Mouse (Mus musculus): ENCODE data around the gene Fam171b.
A peak's percentile ranks its signal among the peaks of the same experiment; 100 is the strongest.

The Fam171b gene

DNA sequence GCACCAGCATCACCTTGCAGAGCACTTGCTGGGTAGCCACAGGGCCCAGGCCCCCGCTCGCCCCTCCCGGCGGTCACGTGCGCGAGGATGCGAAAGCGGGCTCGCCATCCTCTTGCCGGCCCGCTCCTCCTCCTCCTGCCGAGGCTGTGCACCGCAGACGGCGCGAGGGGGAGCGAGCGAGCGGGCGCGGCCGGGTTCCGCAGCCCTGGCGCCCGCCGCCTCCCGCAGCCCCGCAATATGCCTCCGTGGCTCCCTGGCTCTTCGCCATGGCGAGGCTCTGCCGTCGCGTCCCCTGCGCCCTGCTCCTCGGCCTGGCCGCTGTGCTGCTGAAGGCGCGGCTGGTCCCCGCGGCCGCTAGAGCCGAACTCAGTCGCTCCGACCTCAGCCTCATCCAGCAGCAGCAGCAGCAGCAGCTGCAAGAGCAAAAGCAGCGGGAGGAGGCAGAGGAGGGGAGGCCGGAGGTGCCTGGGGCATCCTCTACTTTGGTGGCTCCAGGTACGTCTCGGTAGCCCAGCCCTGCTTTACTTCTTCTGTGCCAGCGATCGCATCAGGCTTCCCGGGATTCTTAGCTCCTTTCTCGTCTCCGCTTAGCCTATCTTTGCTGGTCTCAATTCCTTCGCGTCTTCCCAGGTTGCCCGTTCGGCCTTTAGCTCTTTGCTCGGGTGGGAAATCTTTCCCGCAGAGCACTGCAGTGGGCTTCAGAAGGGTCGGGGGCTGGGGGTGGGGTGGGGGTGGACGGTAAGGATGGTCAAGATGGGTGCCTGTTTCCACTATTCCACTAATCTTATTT is at the start of gene Fam171b:
TSS of gene Fam171b (plus strand) at position 154 of the 790 bp plus-strand sequence.
- peak; percentile 45 to 80 for DNase-seq

GRCm38 (mm10) chr2:83766058-83766457 is 46.4 kb upstream of the Fam171b start:
- DNase-seq, result peak; percentile 70 to 78

GRCm38 (mm10) chr2:83766878-83767277 is 45.6 kb upstream of the Fam171b start:
- DNase-seq, result no peak

DNA sequence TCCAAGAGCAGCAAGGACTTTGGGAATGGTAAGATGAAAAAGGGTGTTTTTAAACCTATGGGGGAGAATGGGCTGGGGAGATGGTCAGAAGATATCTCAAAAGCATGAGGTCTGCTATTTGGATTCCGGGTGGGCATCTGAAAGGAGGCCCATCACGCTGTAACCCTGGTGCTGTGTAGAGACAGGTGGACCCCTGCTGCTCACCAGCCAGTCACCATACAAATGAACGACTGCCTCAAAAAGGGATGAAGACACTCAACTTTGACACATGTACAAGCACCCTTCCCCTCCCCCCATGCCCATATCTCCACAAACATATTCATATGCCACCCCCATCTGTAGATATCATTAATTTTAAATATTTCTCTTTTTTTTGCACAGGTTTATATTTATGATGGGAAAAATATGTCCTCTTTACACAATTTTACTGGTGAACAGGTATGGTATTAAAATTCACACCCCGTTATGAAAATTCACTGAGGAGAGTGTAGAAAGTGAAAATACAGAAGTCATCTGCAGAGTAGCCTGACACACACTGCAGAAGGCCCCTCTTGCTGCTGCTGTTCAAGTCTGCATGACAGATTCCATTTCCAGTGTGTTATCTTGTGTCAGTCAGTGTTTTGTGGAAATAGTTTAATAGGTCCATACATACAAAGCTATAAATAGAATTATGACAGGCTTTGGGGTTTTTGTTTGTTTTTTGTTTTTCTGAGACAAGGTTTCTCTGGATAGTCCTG is 44.0 kb upstream of the Fam171b start:
- DNase-seq, result no peak

DNA sequence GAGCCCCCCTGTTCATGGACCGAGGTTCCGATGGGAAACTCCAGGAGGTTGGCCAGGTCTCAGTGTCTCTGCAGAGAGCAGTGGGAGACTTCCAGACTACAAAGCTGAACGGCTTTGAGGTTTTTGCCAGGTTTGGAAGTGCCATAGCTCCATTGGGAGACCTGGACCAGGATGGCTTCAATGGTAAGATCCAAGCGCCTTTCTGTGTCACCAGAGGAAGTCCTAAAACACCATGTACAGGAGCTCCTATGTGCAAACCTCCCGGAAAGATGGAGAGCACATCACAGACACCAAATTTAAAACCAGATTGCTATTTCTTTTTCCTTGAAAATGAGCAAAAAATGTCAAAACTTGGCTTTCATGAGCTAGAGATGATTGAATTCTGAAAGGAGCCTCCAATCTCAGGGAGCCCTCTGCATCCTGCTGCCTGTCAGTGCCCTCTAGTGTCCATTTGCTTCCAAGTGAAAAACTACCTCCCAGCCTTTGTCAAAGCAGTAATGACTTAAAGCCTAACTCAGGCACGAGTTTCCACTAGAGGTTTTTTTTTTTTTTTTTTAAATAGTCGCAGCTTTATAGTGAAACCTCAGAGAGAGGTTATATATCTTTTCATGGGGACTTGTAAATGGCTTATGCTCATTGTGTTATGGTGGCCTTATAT is 41.2 kb upstream of the Fam171b start:
- peak; percentile 74 to 75 for DNase-seq

- no peak for DNase-seq
Measured at GRCm38 (mm10) chr2:83791330-83792073, 20.9 kb upstream of the Fam171b start.

- no peak for DNase-seq
Measured at GRCm38 (mm10) chr2:83792102-83792501, 20.3 kb upstream of the Fam171b start.

- DNase-seq, result no peak
Measured at GRCm38 (mm10) chr2:83795766-83796165, 16.7 kb upstream of the Fam171b start.

GRCm38 (mm10) chr2:83797902-83798497 is 14.4 kb upstream of the Fam171b start:
- no peak for DNase-seq

DNA sequence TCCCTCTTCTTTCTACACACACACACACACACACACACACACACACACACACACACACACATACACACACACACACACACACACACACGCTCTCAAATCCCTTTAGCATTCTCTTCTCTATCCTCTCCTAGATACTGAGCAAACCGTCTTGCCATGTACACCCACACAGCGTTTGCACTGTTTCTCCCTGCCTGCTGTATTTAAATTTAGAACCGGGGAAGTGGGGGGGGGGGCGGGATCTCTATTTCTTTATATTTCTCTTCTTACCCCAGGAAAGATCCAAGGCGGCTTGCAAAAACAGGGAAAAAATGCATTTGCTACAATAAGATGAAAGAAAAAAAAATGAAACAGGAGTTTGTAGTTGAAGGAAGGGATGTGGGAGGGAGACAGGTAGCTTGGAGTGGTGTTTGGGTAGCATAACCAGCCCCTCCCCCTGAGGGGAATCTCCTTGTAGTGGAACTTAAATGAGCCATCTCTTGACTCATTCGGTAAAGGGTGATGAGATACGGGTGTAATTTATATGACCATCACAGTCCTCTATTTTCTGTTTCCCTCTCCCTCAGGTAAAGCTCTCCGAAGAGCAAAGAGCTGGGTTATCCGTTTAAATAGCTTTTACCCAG is 947 bp downstream of the Fam171b start:
- no peak for DNase-seq

GRCm38 (mm10) chr2:83814009-83814408 is 1.6 kb downstream of the Fam171b start:
- no peak for DNase-seq

- DNase-seq, result no peak
Measured at GRCm38 (mm10) chr2:83816147-83816546, 3.7 kb downstream of the Fam171b start.

DNA sequence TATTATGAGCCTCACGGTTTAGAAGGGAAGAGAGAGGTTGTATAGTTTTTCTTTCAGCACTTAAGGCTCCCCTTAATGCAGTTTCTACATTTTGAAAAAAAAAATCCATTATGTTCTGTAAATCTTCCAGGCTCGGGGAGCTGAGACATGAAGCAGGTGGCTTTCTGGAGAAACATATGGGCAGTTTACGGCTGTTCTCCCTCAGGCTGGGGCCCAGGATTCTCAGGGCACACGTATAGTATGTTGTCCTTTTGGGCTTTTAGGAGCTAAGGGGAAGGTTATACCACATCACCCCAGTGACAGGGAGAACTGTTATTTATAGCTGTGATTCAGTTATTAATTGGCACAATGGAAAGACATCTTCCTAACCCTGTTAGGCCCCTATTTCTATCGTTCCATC is 12.7 kb downstream of the Fam171b start:
- no peak for DNase-seq

GRCm38 (mm10) chr2:83828895-83829539 is 16.6 kb downstream of the Fam171b start:
- no peak for DNase-seq

GRCm38 (mm10) chr2:83832903-83833302 is 20.5 kb downstream of the Fam171b start:
- DNase-seq, result no peak

- no peak for DNase-seq
Measured at GRCm38 (mm10) chr2:83835313-83836070, 23.1 kb downstream of the Fam171b start.

- no peak for DNase-seq
Measured at GRCm38 (mm10) chr2:83848495-83848894, 36.1 kb downstream of the Fam171b start.

GRCm38 (mm10) chr2:83853423-83853822 is 41.0 kb downstream of the Fam171b start:
- DNase-seq, result no peak

DNA sequence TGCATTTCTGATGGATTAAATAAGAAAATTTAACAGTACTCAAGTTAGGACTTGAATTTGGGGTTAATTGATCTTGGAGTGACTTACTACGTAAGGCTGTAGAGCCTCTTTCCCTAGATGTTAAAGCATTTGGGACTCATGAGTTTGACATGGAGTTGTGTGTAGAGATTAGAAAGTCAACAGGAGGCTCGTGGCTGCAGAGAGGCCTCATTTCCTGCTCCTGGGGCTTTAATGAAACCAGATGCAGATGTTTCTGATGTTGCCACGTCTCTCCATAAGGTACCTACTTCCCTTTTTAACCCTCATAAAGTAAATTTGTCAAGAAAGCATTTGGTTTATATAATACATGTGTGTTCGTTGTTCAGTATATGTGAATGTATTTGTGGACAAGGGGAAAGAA is 43.8 kb downstream of the Fam171b start:
- DNase-seq, result no peak

- DNase-seq, result peak in 1 of 2 experiments; percentile 16
Measured at GRCm38 (mm10) chr2:83883850-83884420, 71.5 kb downstream of the Fam171b start.

Data from kidney, postnatal 36 days (tissue).